Mouse (Mus musculus) brown adipose tissue, adult 24 weeks (tissue): ENCODE measurements around the gene Ttc17. TPM values are rescaled to one million over a fixed set of nuclear protein-coding genes. Genes with fewer than 3 reads are reported as not detected.
"Not testable (repeated sequence)": the region's sequence is repeated elsewhere in the genome, so short reads cannot be mapped to it uniquely, and the experiment has no call there.

Source experiments
- H3K27ac ChIP-seq: fragments of 200-500 bp; replicated peaks from 2 replicates; pipeline ENCODE4 v1.5.1; 2012; ENCODE audit warnings: low read depth, mild to moderate bottlenecking, low read length
- H3K4me1 ChIP-seq: fragments of 200-500 bp; 2 replicates; pipeline ENCODE4 v1.6.1; 2012; ENCODE audit warnings: low read length, mixed read lengths; ENCODE audit not compliant: control insufficient read depth, insufficient read depth, insufficient read length
- H3K4me3 ChIP-seq: fragments of 200-500 bp; 2 replicates; pipeline ENCODE4 v1.5.1; 2012; ENCODE audit warnings: low read depth, mild to moderate bottlenecking, low read length, moderate library complexity; ENCODE audit not compliant: insufficient read depth
- polyA plus RNA-seq: library from polyadenylated mRNA; stranded (reverse); fragments of >200 nt; gene quantifications from 2 replicates; pipeline ENCODE4 v1.2.4, GENCODE M21; 2012; ENCODE audit not compliant: missing spikeins, insufficient read depth, insufficient read length

The Ttc17 gene
- polyA plus RNA-seq, 1 experiment = 14.0 TPM

GRCm38 (mm10) chr2:94398138-94398970 lies 8.1 kb downstream of the Ttc17 start:
- no peak overlapping the region for H3K4me3 ChIP-seq
- H3K4me1 ChIP-seq = peaks cover 4% of the 10 kb centered on the region; the same call in 1 of the 2 replicates
- H3K27ac ChIP-seq = no peak overlapping the region

- Histone ChIP-seq H3K4me3 (no peak overlapping the region), H3K27ac (no peak overlapping the region), H3K4me1 (peaks cover 2% of the 10 kb centered on the region; the same call in 1 of the 2 replicates)
Observed at GRCm38 (mm10) chr2:94397453-94397852, 9.0 kb downstream of the Ttc17 start.

GRCm38 (mm10) chr2:94396325-94396724 lies 10.2 kb downstream of the Ttc17 start:
- Histone ChIP-seq H3K4me1 (no peaks in the 10 kb centered on the region; the same call in 1 of the 2 replicates), H3K27ac (no peak overlapping the region), H3K4me3 (no peak overlapping the region)

- not testable (repeated sequence) for H3K4me1 ChIP-seq, H3K4me3 ChIP-seq, H3K27ac ChIP-seq
Observed at GRCm38 (mm10) chr2:94391127-94391526, 15.4 kb downstream of the Ttc17 start.

- no peaks in the 10 kb centered on the region for H3K4me1 ChIP-seq
- no peak overlapping the region for H3K4me3 ChIP-seq
- H3K27ac ChIP-seq = no peak overlapping the region
Observed at GRCm38 (mm10) chr2:94389000-94389399, 17.5 kb downstream of the Ttc17 start.

- no peak overlapping the region for H3K27ac ChIP-seq
- H3K4me3 ChIP-seq = no peak overlapping the region
- H3K4me1 ChIP-seq = no peaks in the 10 kb centered on the region
Observed at GRCm38 (mm10) chr2:94387846-94388245, 18.6 kb downstream of the Ttc17 start.

GRCm38 (mm10) chr2:94384483-94384882 lies 22.0 kb downstream of the Ttc17 start:
- H3K27ac ChIP-seq, H3K4me3 ChIP-seq: not testable (repeated sequence)

GRCm38 (mm10) chr2:94381057-94381647 lies 25.3 kb downstream of the Ttc17 start:
- Histone ChIP-seq H3K4me3 (no peak overlapping the region), H3K4me1 (no peaks in the 10 kb centered on the region), H3K27ac (no peak overlapping the region)

More at GRCm38 (mm10) chr2:94384483-94384882, 22.0 kb downstream of the Ttc17 start:
- not testable (repeated sequence) for H3K4me1 ChIP-seq

GRCm38 (mm10) chr2:94378678-94379077 lies 27.8 kb downstream of the Ttc17 start:
- H3K27ac ChIP-seq = no peak overlapping the region
- H3K4me3 ChIP-seq = no peak overlapping the region
- no peaks in the 10 kb centered on the region for H3K4me1 ChIP-seq

- no peaks in the 10 kb centered on the region for H3K4me1 ChIP-seq
Observed at GRCm38 (mm10) chr2:94371093-94371492, 35.4 kb downstream of the Ttc17 start.

GRCm38 (mm10) chr2:94363821-94364220 lies 42.7 kb downstream of the Ttc17 start:
- Histone ChIP-seq H3K27ac (no peak overlapping the region), H3K4me3 (no peak overlapping the region), H3K4me1 (no peaks in the 10 kb centered on the region)

More at GRCm38 (mm10) chr2:94371093-94371492, 35.4 kb downstream of the Ttc17 start:
- no peak overlapping the region for H3K27ac ChIP-seq
- no peak overlapping the region for H3K4me3 ChIP-seq

GRCm38 (mm10) chr2:94360398-94360973 lies 46.0 kb downstream of the Ttc17 start:
- Histone ChIP-seq H3K27ac (no peak overlapping the region), H3K4me3 (no peak overlapping the region), H3K4me1 (no peaks in the 10 kb centered on the region)

- peaks cover 3% of the 10 kb centered on the region; the same call in 1 of the 2 replicates for H3K4me1 ChIP-seq
- 0 out of 2 replicates have a peak overlapping the region, but pooled peaks have one; percentile 7 for H3K27ac ChIP-seq
- H3K4me3 ChIP-seq = no peak overlapping the region
Observed at GRCm38 (mm10) chr2:94348165-94348591, 58.3 kb downstream of the Ttc17 start.

GRCm38 (mm10) chr2:94346746-94347145 lies 59.7 kb downstream of the Ttc17 start:
- H3K4me1 ChIP-seq = peaks cover 3% of the 10 kb centered on the region; the same call in 1 of the 2 replicates
- H3K27ac ChIP-seq = no peak overlapping the region
- no peak overlapping the region for H3K4me3 ChIP-seq

- Histone ChIP-seq H3K4me1 (peaks cover 3% of the 10 kb centered on the region; the same call in 1 of the 2 replicates), H3K4me3 (no peak overlapping the region), H3K27ac (no peak overlapping the region)
Observed at GRCm38 (mm10) chr2:94344624-94345023, 61.9 kb downstream of the Ttc17 start.
